Mouse (Mus musculus) embryonic fibroblast, embryonic 13.5 days (primary cell): ENCODE measurements around the gene Copz2.

Source experiments
- CTCF ChIP-seq: IDR thresholded peaks from 2 replicates; pipeline ENCODE4 v1.5.1; 2011; ENCODE audit warnings: mild to moderate bottlenecking, control low read depth, low read length, moderate library complexity, borderline replicate concordance; ENCODE audit not compliant: insufficient read depth
- POLR2A ChIP-seq: IDR thresholded peaks from 2 replicates; pipeline ENCODE4 v1.6.1; 2011; ENCODE audit warnings: low read depth, mild to moderate bottlenecking, control low read depth, low read length, moderate library complexity

GRCm38 (mm10) chr11:96824783-96825495 is 24.7 kb upstream of the Copz2 start:
- TF ChIP-seq POLR2A = no peak
- no peak for TF ChIP-seq CTCF
